Mouse (Mus musculus): Measurements from ENCODE around the gene Pex11b.
"Not testable (repeated sequence)": the region's sequence is repeated elsewhere in the genome, so short reads cannot be mapped to it uniquely, and the experiment has no call there.

Gene Pex11b

GRCm38 (mm10) chr3:96623201-96623600 lies 12.0 kb upstream of the Pex11b start:
- DNase-seq = no peak

- DNase-seq = peak; percentile 96 to 97
Measured at GRCm38 (mm10) chr3:96629729-96630600, 5.2 kb upstream of the Pex11b start, which contains the start of gene Rbm8a. Rbm8a (plus strand) TSS chr3:96629933.

GRCm38 (mm10) chr3:96632058-96632457 lies 3.1 kb upstream of the Pex11b start:
- DNase-seq = no peak

DNA sequence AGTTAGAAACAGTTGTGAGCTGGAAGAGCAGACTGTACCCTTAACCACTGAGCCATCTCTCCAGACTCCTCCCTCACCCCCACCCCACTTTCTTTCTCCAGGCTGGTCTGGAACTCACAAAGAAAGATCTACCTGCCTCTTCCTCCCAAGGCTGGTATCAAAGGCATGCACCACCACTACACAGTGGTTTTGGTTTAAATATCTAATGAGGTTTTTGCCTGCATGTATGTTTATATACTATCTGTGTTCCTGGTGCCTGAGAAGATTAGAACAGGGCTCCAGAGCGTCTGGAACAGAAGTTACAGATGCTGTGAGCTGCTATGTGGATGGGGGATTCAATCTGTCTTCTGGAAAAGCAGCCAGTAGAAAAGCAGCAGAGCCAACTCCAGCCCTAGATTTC lies 1.2 kb upstream of the Pex11b start:
- no peak for DNase-seq

DNA sequence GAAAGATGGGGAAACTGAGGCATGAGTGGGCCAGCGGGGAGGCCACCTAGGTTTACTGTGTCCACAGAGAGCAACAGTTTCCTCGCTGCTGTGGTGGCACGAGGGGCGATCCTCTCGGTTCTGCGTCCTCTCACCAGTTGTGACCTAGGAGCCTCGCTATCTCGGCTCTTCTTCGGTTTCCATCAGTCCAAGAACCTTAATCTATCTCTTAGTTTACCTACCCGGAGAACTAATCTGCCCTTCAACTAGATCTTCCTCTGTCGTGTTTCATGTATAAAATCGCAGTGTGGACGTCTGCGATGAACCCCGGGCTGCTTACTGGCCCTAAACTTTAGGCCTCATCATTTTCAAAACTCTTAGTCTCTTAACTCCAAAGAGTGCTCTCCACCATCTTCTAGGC lies 730 bp downstream of the Pex11b start:
- no peak for DNase-seq

DNA sequence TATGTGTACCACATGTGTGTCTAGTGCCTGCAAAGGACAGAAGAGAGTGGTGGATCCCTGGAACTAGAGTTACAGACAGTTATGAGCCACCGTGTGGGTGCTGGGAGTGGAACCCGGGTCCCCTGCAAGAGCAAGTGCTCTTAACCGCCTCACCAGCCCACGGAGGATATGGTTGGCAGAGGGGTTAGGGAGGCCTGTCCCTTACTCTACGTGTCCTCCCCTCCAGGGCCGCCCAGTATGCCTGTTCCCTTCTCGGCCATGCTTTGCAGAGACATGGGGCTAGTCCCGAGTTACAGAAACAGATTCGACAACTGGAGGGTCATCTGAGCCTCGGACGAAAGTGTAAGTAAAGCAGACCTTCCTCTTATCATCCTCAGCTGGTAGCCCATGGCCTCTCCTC lies 1.3 kb downstream of the Pex11b start:
- peak in 1 of 2 experiments; percentile 12 for DNase-seq

GRCm38 (mm10) chr3:96639219-96639618 lies 4.0 kb downstream of the Pex11b start:
- peak; percentile 76 to 78 for DNase-seq

- peak; percentile 72 to 80 for DNase-seq
Measured at GRCm38 (mm10) chr3:96645018-96645649, 10.0 kb downstream of the Pex11b start, which contains the start of gene Itga10. Itga10 (plus strand) TSS chr3:96645584.

DNA sequence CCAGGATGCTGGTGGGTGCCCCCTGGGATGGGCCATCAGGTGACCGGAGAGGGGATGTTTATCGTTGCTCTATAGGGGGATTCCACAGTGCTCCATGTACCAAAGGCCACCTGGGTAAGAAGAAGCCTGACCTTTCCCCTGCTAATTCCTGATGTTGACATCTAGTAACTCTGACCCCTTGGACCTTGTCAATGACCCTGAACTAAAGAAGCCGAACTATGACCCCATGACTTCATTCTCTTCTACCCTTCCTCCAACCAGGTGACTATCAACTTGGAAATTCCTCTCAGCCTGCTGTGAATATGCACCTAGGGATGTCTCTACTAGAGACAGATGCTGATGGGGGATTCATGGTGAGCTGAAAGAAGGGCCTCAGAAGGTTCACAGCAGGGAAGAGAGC lies 12.2 kb downstream of the Pex11b start:
- DNase-seq = no peak

GRCm38 (mm10) chr3:96660901-96661300 lies 25.7 kb downstream of the Pex11b start:
- no peak for DNase-seq

DNA sequence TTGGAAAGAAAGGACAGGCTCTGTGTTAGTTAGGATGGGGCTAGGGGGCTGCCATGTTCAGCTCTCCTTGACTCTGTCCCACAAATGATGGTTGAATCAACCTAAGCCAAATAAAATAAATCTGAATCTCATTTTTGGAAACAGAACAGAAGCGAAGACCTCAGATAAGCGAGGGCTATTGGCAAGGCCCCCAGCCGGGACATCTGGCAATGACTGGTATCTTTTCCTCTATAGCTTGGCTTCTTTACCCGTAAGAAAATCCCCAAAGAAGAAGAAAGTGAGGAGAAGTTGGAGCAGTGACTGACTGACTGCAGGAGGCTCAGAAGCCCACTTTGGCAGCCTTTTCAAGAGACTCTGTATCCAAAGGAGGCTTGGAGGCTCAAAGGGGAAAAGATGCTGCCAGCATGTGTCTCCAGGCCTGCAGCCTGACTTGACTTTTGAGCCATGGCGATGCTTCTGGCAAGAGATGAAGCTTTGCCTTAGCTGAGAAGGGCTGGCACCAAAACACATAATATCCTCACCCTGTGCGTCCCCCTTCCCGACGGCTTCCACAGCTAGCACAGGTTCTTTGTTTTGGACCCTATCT lies 27.6 kb downstream of the Pex11b start:
- DNase-seq = no peak

- peak; percentile 90 to 92 for DNase-seq
Measured at GRCm38 (mm10) chr3:96663432-96664239, 28.5 kb downstream of the Pex11b start.

DNA sequence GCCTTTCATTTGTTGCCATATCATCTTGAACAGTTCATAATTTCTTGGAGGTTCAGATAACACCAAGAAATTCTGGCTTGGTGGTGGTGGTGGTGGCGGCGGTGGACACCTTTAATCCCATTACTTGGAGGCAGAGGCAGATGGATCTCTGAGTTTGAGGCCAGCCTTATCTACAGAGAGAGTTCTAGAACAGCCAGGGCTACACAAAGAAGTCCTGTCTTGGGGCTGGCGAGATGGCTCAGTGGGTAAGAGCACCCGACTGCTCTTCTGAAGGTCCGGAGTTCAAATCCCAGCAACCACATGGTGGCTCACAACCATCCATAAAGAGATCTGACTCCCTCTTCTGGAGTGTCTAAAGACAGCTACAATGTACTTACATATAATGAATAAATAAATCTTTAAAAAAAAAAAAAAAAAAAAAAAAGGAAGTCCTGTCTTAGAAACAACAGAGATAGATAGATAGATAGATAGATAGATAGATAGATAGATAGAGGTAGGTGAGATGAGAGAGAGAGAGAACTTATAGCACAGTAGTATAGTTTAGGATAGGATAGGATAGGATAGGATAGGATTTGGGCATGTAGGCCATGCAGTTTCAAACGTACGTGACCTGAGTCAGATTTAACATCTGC lies 30.7 kb downstream of the Pex11b start:
- DNase-seq = not testable (repeated sequence)

GRCm38 (mm10) chr3:96666916-96667315 lies 31.7 kb downstream of the Pex11b start:
- DNase-seq = no peak

DNA sequence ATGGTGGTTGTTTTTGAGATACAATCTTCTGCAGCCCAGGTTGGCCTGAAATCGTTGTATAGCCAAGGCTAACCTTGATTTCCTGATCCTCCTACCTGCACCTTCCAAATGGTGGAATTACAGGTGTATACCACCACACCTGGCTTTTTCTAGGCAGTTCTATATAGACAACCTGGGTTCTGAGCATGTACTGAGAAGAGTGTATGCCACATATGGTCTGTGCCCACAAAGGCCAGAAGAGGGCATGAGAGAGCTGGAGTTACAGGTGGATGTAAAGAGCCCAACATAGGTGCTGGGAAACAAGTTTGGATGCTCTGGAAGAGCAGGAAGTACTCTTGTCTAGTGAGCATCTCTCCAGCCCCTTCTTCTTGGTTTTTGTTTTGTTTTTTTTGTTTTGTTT lies 32.1 kb downstream of the Pex11b start:
- DNase-seq = peak; percentile 53 to 66

GRCm38 (mm10) chr3:96668424-96669067 lies 33.4 kb downstream of the Pex11b start:
- DNase-seq = no peak

DNA sequence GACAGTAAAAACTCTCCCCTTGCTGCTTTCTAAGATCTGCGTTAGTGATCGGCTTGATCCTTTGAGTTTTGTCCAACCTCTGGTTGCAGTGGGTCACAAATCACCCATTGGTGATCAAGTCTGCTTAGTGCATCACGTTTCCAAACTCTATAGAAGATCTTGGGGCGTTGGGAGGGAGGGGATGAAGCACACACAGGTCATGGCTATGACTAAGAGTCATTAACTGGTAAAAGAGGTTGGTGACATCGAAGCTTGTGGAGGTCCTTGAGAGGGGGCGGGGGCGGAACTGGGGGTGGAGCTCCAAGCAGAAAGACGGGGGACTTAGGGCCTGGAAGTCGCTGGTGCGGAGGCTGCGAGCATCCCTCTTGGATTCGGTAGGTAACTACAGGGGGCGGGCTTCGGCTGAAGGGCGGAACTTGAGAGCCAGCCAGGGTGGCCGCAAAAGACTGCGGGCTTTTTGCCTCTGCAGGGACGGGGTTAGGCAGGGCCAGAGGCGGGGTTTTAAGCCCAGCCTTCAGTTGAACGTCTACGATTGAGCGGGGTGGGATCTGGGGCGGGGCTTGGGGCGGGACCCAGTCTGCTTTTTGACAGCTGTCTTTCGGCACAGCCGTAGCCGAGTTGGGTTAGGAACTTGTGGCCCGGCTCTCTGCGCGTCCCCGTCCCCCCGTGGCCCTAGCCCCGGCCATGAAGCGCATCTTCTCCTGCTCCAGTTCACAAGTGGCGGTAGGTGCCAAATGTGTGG lies 34.7 kb downstream of the Pex11b start, which contains the start of gene Ankrd35:
Gene Ankrd35 (plus strand): TSS at position 405 of the 742 bp plus-strand sequence.
- DNase-seq = peak; percentile 86 to 92

- DNase-seq = no peak
Measured at GRCm38 (mm10) chr3:96671519-96671918, 36.3 kb downstream of the Pex11b start.

GRCm38 (mm10) chr3:96673514-96673913 lies 38.3 kb downstream of the Pex11b start:
- no peak for DNase-seq

GRCm38 (mm10) chr3:96674442-96674841 lies 39.3 kb downstream of the Pex11b start:
- peak; percentile 68 to 77 for DNase-seq

DNA sequence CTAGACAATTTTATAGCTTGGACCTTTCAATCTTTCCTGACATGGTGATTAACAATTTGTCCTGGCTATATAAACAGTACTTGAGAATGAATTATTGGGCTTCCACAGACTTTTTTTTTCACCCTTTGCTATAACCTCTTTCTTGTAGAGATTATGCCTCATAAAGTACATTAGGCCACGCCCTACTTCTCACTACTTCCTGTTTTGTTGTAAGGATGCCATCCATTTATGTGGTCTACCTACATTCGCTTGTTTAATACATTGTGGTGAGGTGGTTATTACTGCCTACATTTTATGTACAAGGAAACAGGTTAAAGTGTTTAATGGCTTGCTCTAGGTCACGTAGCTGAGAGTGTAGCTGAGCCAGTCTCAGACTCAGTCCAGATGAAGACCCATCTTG lies 40.0 kb downstream of the Pex11b start:
- DNase-seq = no peak
